Mouse (Mus musculus): ENCODE measurements around the gene Fam209.
A peak's percentile ranks its signal among the peaks of the same experiment; 100 is the strongest.

Fam209 gene

GRCm38 (mm10) chr2:172472318-172472717 is at the start of gene Fam209:
Gene Fam209 (plus strand): TSS chr2:172472520.
- DNase-seq (ENCODE audit: low read depth), result no peak

DNA sequence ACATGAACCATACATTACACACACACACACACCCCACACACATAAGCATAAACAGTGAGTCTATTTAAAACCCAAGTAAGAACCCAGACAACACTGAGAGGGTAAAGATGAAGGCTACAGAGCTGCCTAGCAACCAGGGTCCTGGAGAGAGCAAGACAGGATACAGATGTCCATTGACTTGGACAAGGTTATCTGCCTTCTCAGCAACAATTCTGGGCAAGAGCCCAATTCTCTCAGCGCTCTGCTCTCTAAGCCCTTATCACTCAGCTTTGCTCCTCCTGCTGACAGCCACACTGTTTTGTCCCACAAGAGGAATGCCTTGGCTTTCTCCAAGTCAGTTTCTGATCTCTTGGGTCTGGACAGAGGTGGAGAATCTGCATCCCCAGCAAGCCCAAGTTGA is 41.7 kb upstream of the Fam209 start:
- DNase-seq (ENCODE audit: low read depth), result peak; percentile 53

DNA sequence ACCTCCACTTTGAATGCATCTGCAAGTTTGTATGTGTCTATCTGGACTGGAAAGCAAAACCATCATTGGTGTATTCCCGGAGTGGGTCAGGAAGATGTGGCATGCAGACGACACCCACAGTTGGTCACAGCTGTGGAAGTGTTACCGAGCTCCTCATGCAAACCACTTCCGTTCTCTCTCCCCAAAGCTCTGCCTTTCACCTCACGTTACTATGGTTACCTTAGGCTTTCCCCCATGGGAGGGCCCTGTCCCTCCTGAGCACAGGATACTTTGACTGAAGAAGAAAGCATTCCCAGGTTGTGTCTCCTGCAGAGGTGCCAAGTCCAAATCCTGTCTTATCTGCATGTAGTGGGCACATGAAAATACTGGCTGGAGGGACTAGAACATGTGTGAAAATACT is 38.6 kb upstream of the Fam209 start:
- DNase-seq (ENCODE audit: low read depth), result peak; percentile 53

- peak; percentile 73 for DNase-seq (ENCODE audit: low read depth)
Measured at GRCm38 (mm10) chr2:172437371-172437952, 34.9 kb upstream of the Fam209 start.

- peak; percentile 99 for DNase-seq (ENCODE audit: low read depth)
Measured at GRCm38 (mm10) chr2:172439843-172440639, 32.3 kb upstream of the Fam209 start, which contains the start of gene Rtf2. Gene Rtf2 (plus strand): TSS chr2:172440556.

GRCm38 (mm10) chr2:172440640-172441005 is 31.7 kb upstream of the Fam209 start:
- DNase-seq (ENCODE audit: low read depth), result no peak

DNA sequence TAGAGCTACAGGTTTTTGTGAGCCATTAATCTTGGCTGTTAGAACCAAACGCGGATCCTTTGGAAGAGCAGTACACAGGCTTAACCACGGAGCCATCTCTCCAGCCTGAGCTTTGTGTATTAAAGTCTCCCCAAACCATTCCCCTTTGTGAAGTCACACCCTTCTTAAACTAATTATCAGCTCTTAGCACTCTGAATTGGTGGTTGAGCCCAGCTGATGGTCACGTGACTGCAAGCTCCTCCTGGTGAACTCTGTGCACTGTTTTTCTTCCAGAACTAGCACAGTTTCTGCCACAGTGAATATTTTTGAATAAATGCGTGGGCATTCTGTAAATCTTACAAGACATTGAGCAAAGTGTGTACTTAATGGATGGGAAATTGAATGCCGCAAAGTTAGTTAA is 31.1 kb upstream of the Fam209 start:
- peak; percentile 62 for DNase-seq (ENCODE audit: low read depth)

DNA sequence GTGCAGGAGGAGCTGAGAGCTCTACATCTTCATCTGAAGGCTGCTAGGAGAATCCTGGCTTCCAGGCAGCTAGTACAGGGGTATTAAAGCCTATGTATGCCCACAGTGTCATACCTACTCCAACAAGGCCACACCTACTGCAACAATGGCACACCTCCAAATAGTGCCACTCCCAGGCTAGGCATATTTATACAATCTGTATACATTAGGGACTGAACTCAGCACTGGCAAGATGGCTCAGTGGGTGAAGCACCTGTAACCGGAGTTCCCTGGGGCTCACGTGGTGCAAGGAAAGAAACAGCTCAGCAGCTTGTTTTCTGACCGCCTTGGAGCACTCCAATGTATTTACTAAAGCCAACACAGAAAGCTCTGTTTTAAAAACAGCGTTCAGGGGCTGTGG is 26.7 kb upstream of the Fam209 start:
- no peak for DNase-seq (ENCODE audit: low read depth)

GRCm38 (mm10) chr2:172447317-172447716 is 25.0 kb upstream of the Fam209 start:
- peak; percentile 40 for DNase-seq (ENCODE audit: low read depth)

GRCm38 (mm10) chr2:172448329-172448728 is 24.0 kb upstream of the Fam209 start:
- DNase-seq (ENCODE audit: low read depth), result peak; percentile 21

DNA sequence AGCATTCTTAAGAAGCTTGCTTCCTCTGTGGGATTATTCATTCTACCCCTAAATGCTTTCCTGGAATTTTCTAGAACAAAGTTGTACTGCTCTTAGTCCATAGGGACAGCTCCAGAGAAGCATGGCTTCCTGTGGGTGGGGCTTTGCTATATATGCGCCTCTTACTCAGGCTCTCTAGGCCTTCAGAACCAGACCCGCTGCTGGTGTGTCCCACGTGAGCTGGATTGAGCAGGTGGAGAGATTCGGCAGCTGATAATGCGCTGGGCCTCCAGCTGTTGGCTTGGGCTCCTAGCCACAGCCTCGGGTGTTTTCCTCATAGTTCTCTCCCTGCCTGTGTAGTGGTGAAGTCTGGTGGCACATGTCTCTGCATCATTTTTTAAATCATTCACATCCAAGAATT is 21.7 kb upstream of the Fam209 start:
- DNase-seq (ENCODE audit: low read depth), result no peak

- DNase-seq (ENCODE audit: low read depth), result no peak
Measured at GRCm38 (mm10) chr2:172452031-172452430, 20.3 kb upstream of the Fam209 start.

DNA sequence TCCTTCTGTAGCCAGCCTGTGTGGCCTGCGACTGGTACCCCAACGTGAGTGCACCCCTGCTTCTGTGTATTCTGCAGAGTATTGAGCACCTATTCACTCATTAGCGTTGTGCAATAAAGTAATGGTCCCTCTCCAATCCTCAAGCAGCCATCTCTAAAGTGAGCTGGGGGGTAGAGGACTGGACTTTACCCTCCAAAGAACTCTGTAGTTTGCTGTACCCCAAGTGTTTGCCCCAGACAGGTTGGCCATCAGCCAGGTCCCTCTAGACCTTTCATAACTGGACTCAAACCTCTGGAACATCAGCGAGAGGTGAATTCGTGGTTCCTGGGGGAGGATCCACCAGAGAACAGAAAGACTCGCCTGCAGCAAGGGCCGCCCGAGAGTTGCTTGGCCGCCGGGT is 19.9 kb upstream of the Fam209 start:
- no peak for DNase-seq (ENCODE audit: low read depth)

DNA sequence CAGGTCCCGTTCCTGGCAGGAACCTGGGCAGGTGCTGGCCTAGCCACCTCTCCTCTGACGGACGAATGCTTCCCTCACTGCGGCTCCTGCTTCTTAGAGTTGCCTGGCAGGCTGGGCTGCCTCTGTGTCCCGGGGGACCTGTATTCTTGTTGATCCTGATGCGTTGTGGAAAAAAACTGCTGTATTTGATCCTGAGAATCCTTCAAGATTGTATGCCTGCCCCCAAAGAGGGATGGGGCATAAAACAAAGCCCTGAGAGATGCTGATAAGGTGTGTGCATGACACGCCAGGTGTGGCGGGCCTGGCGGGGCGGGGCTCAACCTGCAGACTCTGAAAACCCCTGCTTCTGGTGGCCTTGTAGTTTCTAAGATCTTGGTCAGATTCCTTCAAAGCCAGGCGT is 13.8 kb upstream of the Fam209 start, which contains the start of gene Gcnt7:
Gene Gcnt7 (minus strand): TSS at position 101 of the 400 bp plus-strand sequence.
- no peak for DNase-seq (ENCODE audit: low read depth)

DNA sequence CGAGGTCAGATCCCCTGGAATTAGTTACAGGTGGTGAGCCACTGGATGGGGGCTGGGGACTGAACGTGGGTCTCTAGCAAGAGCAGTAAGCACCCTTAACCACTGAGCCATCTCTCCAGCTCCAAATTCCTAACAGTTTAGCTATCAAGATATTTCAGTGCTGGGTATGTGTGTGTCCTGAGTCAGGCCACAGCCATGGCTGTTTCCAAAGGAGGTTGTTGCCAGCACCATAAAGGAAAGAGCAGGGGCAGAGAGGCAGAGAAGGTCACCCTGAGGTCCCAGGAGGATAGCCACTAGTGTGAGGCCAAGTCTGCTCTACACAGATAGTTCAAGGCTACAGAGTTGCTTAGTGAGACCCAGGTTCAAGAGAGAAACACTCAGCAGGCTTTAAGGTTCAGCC is 11.7 kb upstream of the Fam209 start:
- DNase-seq (ENCODE audit: low read depth), result no peak

DNA sequence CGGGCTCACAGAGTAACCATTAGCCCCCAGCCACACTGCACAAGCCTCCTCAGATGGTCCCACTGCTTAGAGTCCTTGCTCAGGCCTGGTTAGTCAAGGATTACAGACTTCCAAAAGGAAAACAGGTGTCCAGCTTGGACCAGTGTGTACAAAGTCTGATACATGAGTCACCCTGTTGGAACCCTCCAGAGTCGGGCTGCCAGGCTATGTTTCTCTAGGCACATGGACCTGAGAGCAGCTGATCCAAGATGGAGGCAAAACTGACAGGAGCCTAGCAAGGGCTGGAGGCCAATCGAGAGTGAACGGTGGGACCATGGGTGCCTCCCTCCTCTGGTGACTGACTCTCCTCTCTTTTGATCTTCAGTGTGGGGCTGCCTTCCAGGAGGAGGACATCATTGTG is 9.5 kb upstream of the Fam209 start:
- no peak for DNase-seq (ENCODE audit: low read depth)

DNA sequence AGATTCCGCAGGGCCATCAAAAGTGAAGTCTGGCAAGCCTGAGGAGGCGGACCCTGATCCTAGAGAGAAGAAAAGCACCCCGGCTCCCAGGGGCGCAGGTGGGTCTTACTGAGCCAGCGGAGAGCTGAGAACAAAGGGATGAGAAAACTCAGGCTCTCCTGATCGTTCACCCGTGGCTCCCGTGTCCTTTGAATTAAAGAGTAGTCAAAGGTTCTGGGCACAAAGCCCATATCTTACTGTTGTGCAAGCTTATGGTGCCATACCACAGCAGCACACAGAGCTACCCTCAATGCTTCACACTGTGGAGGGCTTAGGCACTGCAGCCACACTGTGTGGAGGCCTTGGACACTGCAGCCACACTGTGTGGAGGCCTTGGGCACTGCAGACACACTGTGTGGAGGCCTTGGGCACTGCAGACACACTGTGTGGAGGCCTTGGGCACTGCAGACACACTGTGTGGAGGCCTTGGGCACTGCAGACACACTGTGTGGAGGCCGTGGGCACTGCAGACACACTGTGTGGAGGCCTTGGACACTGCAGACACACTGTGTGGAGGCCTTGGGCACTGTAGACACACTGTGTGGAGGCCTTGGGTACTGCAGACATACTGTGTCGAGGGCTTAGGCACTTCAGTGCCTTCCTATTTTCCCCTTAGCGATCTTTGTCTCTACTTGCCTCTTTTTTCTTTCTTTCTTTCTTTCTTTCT is 5.7 kb upstream of the Fam209 start:
- peak; percentile 18 for DNase-seq (ENCODE audit: low read depth)

DNA sequence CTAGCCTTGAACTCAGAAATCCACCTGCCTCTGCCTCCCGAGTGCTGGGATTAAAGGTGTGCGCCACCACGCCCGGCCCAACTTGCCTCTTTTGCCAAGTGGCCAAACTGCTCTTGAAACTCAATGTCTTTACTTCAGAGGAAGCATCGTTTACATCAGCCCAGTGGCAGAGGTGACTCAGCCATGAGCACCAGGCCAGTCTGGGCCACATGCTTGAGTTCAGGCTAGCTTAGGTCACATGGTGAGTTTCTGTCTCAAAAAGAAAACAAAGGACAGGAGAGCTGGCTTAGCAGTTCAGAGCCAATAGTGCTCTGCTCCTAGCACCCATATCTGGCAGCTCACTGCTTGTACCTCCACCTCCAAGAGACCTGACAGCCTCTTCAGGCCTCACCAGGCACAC is 5.1 kb upstream of the Fam209 start:
- DNase-seq (ENCODE audit: low read depth), result peak; percentile 45

DNA sequence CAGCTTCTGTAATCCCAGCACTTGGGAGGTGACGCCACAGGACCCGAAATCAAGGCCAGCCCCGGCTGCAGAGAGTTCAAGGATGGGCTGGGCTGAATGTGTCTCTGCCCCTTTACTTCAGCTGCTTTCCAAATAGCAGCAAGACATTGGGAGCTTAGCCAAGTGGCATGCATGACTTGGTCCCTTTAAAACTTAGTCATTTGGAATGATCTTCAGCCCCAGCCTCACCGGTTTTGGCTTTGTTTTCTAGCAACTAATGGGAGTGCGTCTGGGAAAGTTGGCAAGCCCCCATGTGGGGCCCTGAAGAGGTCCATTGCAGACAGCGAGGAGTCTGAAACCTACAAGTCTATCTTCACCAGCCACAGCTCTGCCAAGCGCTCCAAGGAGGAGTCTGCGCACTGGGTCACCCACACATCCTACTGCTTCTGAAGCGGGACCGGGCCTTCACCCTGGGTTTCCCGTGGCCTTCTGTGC is 3.9 kb upstream of the Fam209 start:
- no peak for DNase-seq (ENCODE audit: low read depth)

GRCm38 (mm10) chr2:172473591-172473990 is 1.3 kb downstream of the Fam209 start:
- peak; percentile 42 for DNase-seq (ENCODE audit: low read depth)

DNA sequence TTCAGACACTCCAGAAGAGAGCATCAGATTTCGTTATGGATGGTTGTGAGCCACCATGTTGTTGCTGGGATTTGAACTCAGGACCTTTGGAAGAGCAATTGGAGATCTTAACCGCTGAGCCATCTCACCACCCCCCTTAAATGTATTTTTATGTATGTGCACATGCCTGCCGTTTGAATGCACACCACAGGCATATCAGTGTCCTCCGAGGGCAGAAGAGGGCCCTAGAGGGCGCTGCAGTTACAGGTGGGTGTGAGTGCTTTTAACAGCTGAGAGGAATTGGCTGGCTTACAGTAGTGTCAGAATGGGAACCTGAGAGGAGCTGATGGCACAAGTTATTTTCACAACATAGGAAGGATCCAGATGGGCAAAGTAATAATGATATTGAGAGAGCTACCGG is 2.6 kb downstream of the Fam209 start:
- peak; percentile 64 for DNase-seq (ENCODE audit: low read depth)

DNA sequence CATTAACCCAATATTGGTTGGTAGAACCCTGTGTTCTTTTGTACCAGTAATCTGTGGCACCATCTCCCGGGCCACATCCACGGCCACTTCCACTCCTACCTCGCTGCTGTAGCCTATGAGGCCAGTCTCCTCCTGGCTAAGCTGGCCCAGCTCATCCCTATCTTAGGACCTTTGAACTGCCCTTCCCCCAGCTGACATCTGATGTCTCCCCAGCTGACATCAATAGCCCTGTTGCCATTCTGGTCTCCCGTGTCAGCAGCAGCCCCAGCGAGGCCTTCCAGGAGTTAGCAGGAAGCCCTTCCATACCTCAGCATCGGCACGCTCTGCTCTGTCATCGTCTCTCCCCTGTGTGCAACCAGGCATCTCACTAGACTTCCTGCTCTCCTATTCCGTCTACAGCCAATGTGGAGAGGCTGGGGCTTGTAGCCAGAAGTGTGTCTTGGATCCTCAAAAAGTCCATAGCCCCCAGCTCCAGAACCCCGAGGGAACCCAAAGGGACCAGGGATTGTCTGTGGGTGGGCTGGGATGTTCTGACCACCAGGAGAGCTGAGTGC is 4.5 kb downstream of the Fam209 start:
- no peak for DNase-seq (ENCODE audit: low read depth)

GRCm38 (mm10) chr2:172477350-172477749 is 5.0 kb downstream of the Fam209 start:
- DNase-seq (ENCODE audit: low read depth), result no peak

Data from 416B (cell line).